Mouse (Mus musculus) stomach, embryonic 16.5 days (tissue): ENCODE measurements at regions not wholly inside any gene's neighbourhood (a gene's known extent, or its start where the extent isn't known, plus 50 kb on each side); places are given as distances from the start of the nearest gene placed in this dataset.

Experiments
- ATAC-seq: fragments of 200-750 bp; cut with Nextera tagmentation; 2 replicates; pipeline ENCODE4 v1.8.0; 2017; ENCODE audit warnings: moderate number of reproducible peaks, moderate TSS enrichment; ENCODE audit not compliant: insufficient read depth, low FRiP score
- H3K27ac ChIP-seq: fragments of 300-500 bp; sonication (generic); 2 replicates; pipeline ENCODE4 v1.5.1; 2014; ENCODE audit warnings: low read length
- H3K27me3 ChIP-seq: fragments of 300-500 bp; sonication (generic); 2 replicates; pipeline ENCODE4 v1.6.1; 2014; ENCODE audit warnings: low read length, control low read depth, mixed read lengths; ENCODE audit not compliant: control insufficient read depth, insufficient read depth
- H3K36me3 ChIP-seq: fragments of 300-500 bp; sonication (generic); 2 replicates; pipeline ENCODE4 v1.6.1; 2014; ENCODE audit warnings: low read length; ENCODE audit not compliant: control insufficient read depth, insufficient read depth
- H3K4me1 ChIP-seq: fragments of 300-500 bp; sonication (generic); 2 replicates; pipeline ENCODE4 v1.6.1; 2014; ENCODE audit warnings: low read length, control low read depth, mixed read lengths; ENCODE audit not compliant: control insufficient read depth, insufficient read depth
- H3K4me2 ChIP-seq: fragments of 300-500 bp; sonication (generic); 2 replicates; pipeline ENCODE4 v1.6.1; 2014; ENCODE audit warnings: low read depth, low read length, mixed read lengths
- H3K4me3 ChIP-seq: fragments of 300-500 bp; sonication (generic); replicated peaks from 2 replicates; pipeline ENCODE4 v1.5.1; 2014; ENCODE audit warnings: mild to moderate bottlenecking, low read length
- H3K9ac ChIP-seq: fragments of 300-500 bp; sonication (generic); 2 replicates; pipeline ENCODE4 v1.6.1; 2014; ENCODE audit warnings: low read length
- H3K9me3 ChIP-seq: fragments of 300-500 bp; sonication (generic); replicated peaks from 2 replicates; pipeline ENCODE4 v1.6.1; 2016; ENCODE audit warnings: low read length, control low read depth; ENCODE audit not compliant: control insufficient read depth
- WGBS: fragments of 180-500 bp; shearing (Covaris S2); extraction: QIAGEN DNeasy Blood & Tissue Kit; methylation state at CpG from one replicate; pipeline ENCODE4 v1.1.7; 2014; 5-methylcytosine and 5-hydroxymethylcytosine counted together

DNA sequence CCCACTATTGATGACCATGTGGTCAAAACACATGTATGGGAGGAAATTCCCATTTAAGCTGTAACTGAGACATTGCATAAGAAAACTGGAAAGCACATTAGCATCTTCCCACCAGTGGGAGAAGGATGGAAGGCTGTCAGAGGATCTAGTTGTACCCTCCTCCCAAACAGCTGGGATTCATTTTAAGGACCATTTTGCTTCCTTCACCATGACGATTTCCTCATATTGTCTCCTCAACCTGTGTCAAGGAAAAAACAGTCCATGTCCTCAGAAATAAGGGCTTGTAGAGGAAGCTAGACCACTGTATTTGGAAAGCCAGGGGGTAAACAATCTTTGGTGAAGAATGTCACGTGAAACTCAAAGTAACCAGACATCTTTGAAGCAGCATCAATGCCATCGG, 296.0 kb downstream of the Hlx start:
- Histone ChIP-seq H3K9me3 (no peaks in the 10 kb centered on the region), H3K27ac (no peak overlapping the region), H3K9ac (no peak overlapping the region), H3K4me1 (no peaks in the 10 kb centered on the region), H3K36me3 (no peaks in the 10 kb centered on the region), H3K27me3 (no peaks in the 10 kb centered on the region), H3K4me2 (no peak overlapping the region), H3K4me3 (no peak overlapping the region)
- 79% methylated on average over 3 of the region's 3 CpGs for WGBS
- ATAC-seq, result no peak

DNA sequence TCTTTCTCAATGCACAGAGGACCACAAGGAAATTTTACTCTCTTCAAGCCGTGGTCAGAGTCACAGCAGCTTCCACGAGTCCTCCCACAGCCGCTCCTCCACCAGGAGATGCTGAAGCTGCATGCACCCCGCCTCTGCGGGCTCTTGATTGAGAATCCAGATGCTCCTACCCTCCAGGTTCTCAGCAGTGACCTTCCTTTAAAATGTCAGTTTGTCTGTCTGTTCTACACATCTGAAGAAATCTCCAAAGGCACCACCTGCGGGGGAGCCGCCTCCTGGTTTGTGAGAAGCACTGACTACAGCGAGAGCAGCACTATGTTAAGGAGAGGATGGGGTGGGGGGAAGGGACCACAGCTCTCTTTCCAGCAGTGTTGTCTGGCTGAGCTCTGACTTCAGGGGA, 303.8 kb downstream of the Hlx start:
- WGBS, result 49% methylated on average over 8 of the region's 8 CpGs
- Histone ChIP-seq H3K9me3 (no peaks in the 10 kb centered on the region), H3K27ac (no peak overlapping the region), H3K4me2 (no peak overlapping the region), H3K4me3 (no peak overlapping the region), H3K4me1 (no peaks in the 10 kb centered on the region), H3K36me3 (no peaks in the 10 kb centered on the region), H3K9ac (no peak overlapping the region), H3K27me3 (no peaks in the 10 kb centered on the region; the same call in 1 of the 2 replicates)
- no peak for ATAC-seq

DNA sequence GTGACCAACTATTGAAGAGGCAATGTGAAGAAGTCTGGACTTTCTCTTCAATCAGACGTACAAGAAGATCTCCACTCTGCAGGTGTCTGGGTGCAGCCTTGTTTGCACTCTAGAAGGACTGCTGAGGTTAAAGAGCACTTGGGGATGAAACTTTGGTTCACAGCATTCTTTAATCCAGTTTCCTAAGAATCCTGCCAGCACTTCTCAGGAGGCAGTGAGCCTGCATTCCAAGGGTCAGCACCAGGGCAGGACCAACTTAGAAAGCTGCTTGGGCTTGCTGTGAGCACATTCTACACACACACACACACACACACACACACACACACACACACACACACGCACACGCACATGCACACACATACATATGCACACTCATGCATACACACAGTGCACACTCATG, 304.4 kb downstream of the Hlx start:
- ATAC-seq, result no peak
- 71% methylated on average over 3 of the region's 3 CpGs for WGBS
- no peak overlapping the region for H3K4me2 ChIP-seq

DNA sequence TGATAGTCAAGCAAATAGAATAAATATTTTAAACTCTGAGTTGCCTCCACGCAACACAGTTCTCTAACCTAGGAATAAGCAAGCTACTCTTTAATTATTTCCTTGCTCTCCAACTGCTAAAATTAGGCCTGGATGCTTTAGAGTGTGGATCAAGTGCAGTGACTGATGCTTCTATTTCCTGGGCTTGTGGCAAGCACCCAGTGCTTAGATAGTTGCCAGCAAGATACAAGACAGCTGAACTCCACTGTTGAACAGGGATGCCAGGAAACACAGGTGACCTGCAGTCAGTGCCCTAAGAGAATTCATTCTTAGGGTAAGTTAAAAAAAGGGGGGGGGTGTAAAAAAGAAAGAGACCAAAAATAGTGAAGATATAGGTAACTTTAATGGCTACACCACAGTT, 306.7 kb downstream of the Hlx start:
- 75% methylated on average over 1 of the region's 1 CpGs for WGBS
- Histone ChIP-seq H3K4me1 (no peaks in the 10 kb centered on the region), H3K4me2 (no peak overlapping the region), H3K27me3 (no peaks in the 10 kb centered on the region; the same call in 1 of the 2 replicates), H3K4me3 (no peak overlapping the region), H3K9me3 (no peaks in the 10 kb centered on the region), H3K9ac (no peak overlapping the region), H3K36me3 (no peaks in the 10 kb centered on the region), H3K27ac (no peak overlapping the region)
- ATAC-seq, result no peak

More for the DNA sequence above, 304.4 kb downstream of the Hlx start:
- Histone ChIP-seq H3K27me3 (no peaks in the 10 kb centered on the region; the same call in 1 of the 2 replicates), H3K4me3 (no peak overlapping the region), H3K27ac (no peak overlapping the region), H3K36me3 (no peaks in the 10 kb centered on the region), H3K9ac (no peak overlapping the region), H3K9me3 (no peaks in the 10 kb centered on the region), H3K4me1 (no peaks in the 10 kb centered on the region)

DNA sequence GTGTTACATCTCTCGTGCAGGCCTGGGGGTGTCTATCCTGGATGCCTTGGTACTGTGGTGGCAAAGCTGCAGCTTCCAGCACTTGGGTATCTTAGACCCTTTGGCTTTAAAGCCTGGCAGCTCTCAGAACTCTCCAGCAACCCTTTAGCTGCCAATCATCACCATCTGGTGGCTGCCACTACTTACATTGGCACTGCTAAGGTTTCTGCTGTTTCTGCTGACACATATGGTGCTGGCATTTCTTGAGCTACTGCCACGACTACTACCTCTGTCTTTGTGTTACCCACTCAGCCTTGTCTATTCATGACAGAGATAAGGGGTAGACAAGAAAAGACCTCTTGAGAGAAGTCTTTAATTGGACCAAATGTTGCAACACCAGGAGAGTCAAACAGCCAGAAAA, 308.4 kb downstream of the Hlx start:
- no peak for ATAC-seq
- Histone ChIP-seq H3K36me3 (no peaks in the 10 kb centered on the region), H3K4me3 (no peak overlapping the region), H3K9me3 (no peaks in the 10 kb centered on the region), H3K9ac (no peak overlapping the region), H3K27me3 (no peaks in the 10 kb centered on the region; the same call in 1 of the 2 replicates), H3K27ac (no peak overlapping the region), H3K4me2 (no peak overlapping the region), H3K4me1 (no peaks in the 10 kb centered on the region)
- 69% methylated on average over 2 of the region's 2 CpGs for WGBS

DNA sequence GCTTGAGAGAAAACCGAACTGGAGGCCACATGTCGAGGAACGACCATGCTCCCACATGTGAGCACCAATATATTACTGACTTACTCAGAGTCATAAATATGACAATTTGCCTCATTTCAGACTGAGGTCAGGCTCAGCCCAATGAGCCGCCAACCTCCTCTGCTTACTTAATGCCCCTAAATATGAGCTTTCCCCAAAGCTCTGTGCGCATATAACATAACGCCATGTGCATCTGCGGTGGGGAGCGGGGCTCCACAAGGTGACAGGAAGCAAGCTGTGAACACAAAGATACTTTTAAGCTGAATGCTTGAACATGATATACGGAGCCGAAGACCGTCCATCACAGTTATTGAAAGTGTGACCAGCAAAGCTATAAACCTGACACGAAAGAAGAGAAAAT, 319.8 kb downstream of the Hlx start:
- no peak overlapping the region for H3K27ac ChIP-seq
- no peaks in the 10 kb centered on the region for H3K36me3 ChIP-seq
- H3K4me1 ChIP-seq, result no peaks in the 10 kb centered on the region
- no peaks in the 10 kb centered on the region for H3K27me3 ChIP-seq
- H3K4me2 ChIP-seq, result no peak overlapping the region
- ATAC-seq, result no peak
- H3K4me3 ChIP-seq, result no peak overlapping the region
- no peaks in the 10 kb centered on the region for H3K9me3 ChIP-seq
- no peak overlapping the region for H3K9ac ChIP-seq
- 86% methylated on average over 12 of the region's 12 CpGs for WGBS

DNA sequence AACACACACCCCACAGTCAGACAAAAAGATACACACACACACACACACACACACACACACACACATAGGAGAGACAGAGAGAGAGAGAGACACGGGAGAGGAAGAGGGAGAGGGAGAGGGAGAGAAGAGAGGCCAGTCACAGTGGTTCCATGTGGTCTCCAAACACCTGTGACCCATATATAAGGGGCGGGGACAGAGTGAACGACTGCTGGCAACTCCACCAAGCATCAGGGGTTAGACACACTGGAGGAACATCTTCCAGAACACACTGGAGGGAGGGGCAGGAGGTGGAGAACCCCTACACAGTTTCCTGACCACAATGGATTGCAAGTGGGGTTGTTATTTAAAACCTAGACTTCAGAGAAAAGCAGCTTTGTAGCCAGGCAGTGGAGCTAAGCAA, 321.4 kb downstream of the Hlx start:
- Histone ChIP-seq H3K4me2 (no peak overlapping the region), H3K27me3 (no peaks in the 10 kb centered on the region), H3K4me3 (no peak overlapping the region), H3K9ac (no peak overlapping the region), H3K9me3 (no peaks in the 10 kb centered on the region), H3K36me3 (no peaks in the 10 kb centered on the region), H3K4me1 (no peaks in the 10 kb centered on the region), H3K27ac (no peak overlapping the region)
- ATAC-seq, result no peak
- 39% methylated on average over 3 of the region's 3 CpGs for WGBS

DNA sequence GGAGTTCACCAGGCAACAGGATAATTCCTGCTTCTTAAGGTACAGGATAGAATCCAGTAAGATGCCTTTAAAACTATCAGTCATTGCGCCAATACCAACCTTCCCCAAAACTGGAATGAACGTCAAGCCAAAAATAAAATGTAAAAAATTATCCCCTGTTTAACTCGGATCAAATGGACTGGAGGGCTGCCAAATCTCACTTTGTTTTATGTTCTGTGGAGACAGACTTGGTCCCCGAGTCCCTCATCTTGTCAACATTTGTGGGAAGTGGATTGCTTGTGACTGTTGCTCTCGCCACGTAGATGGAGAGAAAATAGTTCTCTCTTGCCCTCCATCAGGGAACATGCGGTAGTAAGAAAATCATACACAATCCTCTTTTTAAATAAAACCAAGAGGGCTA, 322.4 kb downstream of the Hlx start:
- Histone ChIP-seq H3K27me3 (no peaks in the 10 kb centered on the region), H3K9me3 (no peaks in the 10 kb centered on the region), H3K36me3 (no peaks in the 10 kb centered on the region), H3K9ac (no peak overlapping the region), H3K4me3 (no peak overlapping the region), H3K4me1 (no peaks in the 10 kb centered on the region), H3K27ac (no peak overlapping the region), H3K4me2 (no peak overlapping the region)
- 55% methylated on average over 7 of the region's 7 CpGs for WGBS
- ATAC-seq, result no peak

DNA sequence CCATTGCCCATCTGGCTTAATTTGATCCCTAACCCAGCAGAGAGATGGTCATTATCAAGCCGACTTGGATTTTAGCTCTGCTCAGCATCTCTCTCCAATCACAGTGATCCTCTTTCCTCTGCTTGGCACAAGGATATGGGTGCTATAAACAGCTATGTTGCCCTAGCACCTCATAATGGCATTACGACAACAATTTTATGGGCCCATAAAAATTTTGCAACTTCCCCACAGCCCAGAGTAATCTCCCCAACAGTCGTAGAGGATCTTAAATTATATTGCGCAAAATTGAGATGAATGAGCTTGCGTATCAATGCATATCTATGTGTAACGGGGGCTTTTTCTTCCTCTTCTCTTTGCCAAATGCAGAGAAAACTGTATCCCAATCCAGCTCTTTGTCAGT, 329.4 kb downstream of the Hlx start:
- Histone ChIP-seq H3K27ac (no peak overlapping the region), H3K4me2 (no peak overlapping the region), H3K9ac (no peak overlapping the region), H3K4me1 (no peaks in the 10 kb centered on the region), H3K9me3 (no peaks in the 10 kb centered on the region), H3K36me3 (no peaks in the 10 kb centered on the region), H3K27me3 (no peaks in the 10 kb centered on the region), H3K4me3 (no peak overlapping the region)
- WGBS, result 72% methylated on average over 6 of the region's 6 CpGs
- no peak for ATAC-seq

DNA sequence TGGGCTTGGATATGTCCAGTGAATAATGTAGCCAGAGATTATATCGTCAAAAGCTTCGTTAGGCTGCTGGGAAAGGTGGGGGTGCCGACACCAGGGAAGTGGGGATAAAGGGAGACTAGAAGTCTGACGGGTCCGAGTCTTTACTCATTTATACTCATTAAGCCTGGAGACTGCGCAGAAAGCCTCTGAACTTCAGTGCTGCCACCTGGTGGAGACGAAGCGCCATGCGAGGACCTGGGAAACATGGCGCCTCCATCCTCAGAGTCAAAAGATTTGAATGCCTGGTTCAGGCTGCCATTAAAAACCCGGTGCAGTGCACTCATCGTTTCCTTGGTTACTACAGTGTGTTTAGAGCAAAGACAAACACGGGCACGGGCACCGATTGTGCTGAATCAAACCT, 337.2 kb downstream of the Hlx start:
- no peak overlapping the region for H3K27ac ChIP-seq
- no peak; the same call in 1 of the 2 replicates for ATAC-seq
- no peak overlapping the region for H3K4me3 ChIP-seq
- H3K4me2 ChIP-seq, result no peak overlapping the region
- no peaks in the 10 kb centered on the region; the same call in 1 of the 2 replicates for H3K4me1 ChIP-seq
- H3K9ac ChIP-seq, result no peak overlapping the region
- H3K27me3 ChIP-seq, result no peaks in the 10 kb centered on the region
- H3K9me3 ChIP-seq, result no peaks in the 10 kb centered on the region
- 40% methylated on average over 15 of the region's 15 CpGs for WGBS
- H3K36me3 ChIP-seq, result no peaks in the 10 kb centered on the region
